24 mouse cellular contexts compared by ENCODE assay signal in the genomic region with DNA sequence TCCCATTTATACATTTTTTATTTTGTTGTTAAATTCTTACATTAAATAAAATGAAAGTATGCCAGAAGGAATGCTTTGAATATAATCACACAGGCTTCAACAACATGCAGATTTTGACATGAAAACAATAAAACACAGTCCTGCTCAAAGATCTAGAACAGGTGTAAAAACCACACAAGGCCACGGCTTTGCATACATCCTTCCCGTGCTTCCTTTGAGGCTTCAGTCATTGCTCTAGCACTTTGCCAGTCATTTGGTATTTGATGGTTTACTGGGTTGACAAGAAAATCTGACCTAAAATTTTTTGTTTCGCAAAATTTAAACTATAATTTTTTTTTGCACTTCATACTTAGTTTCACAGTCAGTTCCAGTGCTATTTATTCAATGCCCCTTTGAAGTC. TPM values are rescaled to one million over a fixed set of nuclear protein-coding genes. Genes with fewer than 3 reads are reported as not detected.
DNase-seq lines count a peak whose midpoint lies in the region; TF ChIP-seq lines count a peak whose summit lies in the region.
"Had no signal": no experiment of that assay in that cellular context is flagged by ENCODE, and none has a peak within 500 bp of the region (broad histone marks: within the 10 kb centered on the region; RNA-seq: fewer than 3 reads in every experiment).

No protein-coding gene starts in this region.

- H3K4me1 ChIP-seq in CH12.LX (ENCODE audit: control insufficient read depth in 1 of 2, insufficient read depth in 2 of 2): peaks cover 11 to 86% of the 10 kb centered on the region in 2 experiments; a peak in 3 of 4 replicates
- no peaks in the 10 kb centered on the region for H3K4me1 ChIP-seq in kidney, adult 2 months (ENCODE audit: control insufficient read depth, insufficient read depth, low read length)
- H3K4me1 ChIP-seq: hindbrain, embryonic 13.5 days; limb, embryonic 12.5 days; neural tube, embryonic 12.5 days had no signal

- DNase-seq in A20 (ENCODE audit: low read depth, low spot score) (peak; percentile 68), CH12.LX (ENCODE audit: extremely low read depth) (peak; percentile 68)
- peak; percentile 41 for DNase-seq in splenic B cell, adult 2 months (ENCODE audit: low read depth, low spot score)
- peak; percentile 47 for DNase-seq in thymus, postnatal 25 days
- DNase-seq in ovary, postnatal 14 days (ENCODE audit: low spot score): no peak
- DNase-seq in kidney, adult 2 months: no peak
- no peak for DNase-seq in layer of hippocampus, adult 11-12 months (ENCODE audit: low spot score)
- DNase-seq: adrenal gland, adult 2 months; cerebellum, adult 11-12 months; cerebellum, postnatal 10 days; gastrocnemius, postnatal 36 days; heart, adult 2 months; heart, postnatal 36 days; kidney, adult 8-10 months; kidney, postnatal 10 days; liver, postnatal 0 days; lung, postnatal 10 days; midbrain, embryonic 14.5 days had no signal

- TF ChIP-seq CTCF in CH12.LX (conservative IDR thresholded peaks at IDR 0.05 in 1 of 2, IDR thresholded peaks at IDR 0.05 in 1 of 2; ENCODE audit: low read depth in 2 of 2, low read length in 2 of 2): no peak
- TF ChIP-seq CTCF in kidney, adult 2 months (conservative IDR thresholded peaks at IDR 0.05; ENCODE audit: insufficient read depth, insufficient read length, low read depth, low read length): no peak

- WGBS in kidney, adult 2 months: 94% methylated on average over 3 of the region's 3 CpGs

- no peaks in the 10 kb centered on the region for H3K9me3 ChIP-seq in CH12.LX (replicated peaks; ENCODE audit: low read length)
- H3K9me3 ChIP-seq: forebrain, embryonic 10.5 days; hindbrain, embryonic 13.5 days; limb, embryonic 12.5 days; neural tube, embryonic 12.5 days had no signal

- no peak overlapping the region for H3K4me3 ChIP-seq in CH12.LX (replicated peaks in 1 of 3; ENCODE audit: low read depth in 2 of 3, low read length in 2 of 3, poor library complexity in 1 of 3)
- no peak overlapping the region for H3K4me3 ChIP-seq in kidney, adult 2 months (ENCODE audit: insufficient read depth, low read depth, low read length)
- H3K4me3 ChIP-seq: forebrain, embryonic 10.5 days; heart, adult 2 months; hindbrain, embryonic 13.5 days; limb, embryonic 12.5 days; neural tube, embryonic 12.5 days had no signal

- TF ChIP-seq EP300 in CH12.LX (IDR thresholded peaks at IDR 0.05; ENCODE audit: low read length): peak; percentile 88

- peaks cover 4 to 25% of the 10 kb centered on the region in 2 experiments for H3K36me3 ChIP-seq in CH12.LX (replicated peaks in 1 of 2; ENCODE audit: control insufficient read depth in 1 of 2, insufficient read depth in 1 of 2, low read length in 1 of 2)
- H3K36me3 ChIP-seq in splenic B cell, adult 2 months (ENCODE audit: control insufficient read depth, insufficient read depth, low read length, poor library complexity, severe bottlenecking): no peaks in the 10 kb centered on the region
- no peaks in the 10 kb centered on the region for H3K36me3 ChIP-seq in kidney, adult 2 months (ENCODE audit: control insufficient read depth, insufficient read depth, low read length)
- H3K36me3 ChIP-seq: forebrain, embryonic 10.5 days; hindbrain, embryonic 13.5 days; limb, embryonic 12.5 days; neural tube, embryonic 12.5 days had no signal

- TF ChIP-seq POLR2A in CH12.LX (IDR thresholded peaks at IDR 0.05; ENCODE audit: low read depth, low read length): no peak
- no peak for TF ChIP-seq POLR2A in kidney, adult 2 months (IDR thresholded peaks at IDR 0.05; ENCODE audit: low read depth, low read length)

- no peak for TF ChIP-seq RAD21 in CH12.LX (IDR thresholded peaks at IDR 0.05; ENCODE audit: low read depth, low read length)

- H3K27me3 ChIP-seq in CH12.LX (replicated peaks): no peaks in the 10 kb centered on the region
- H3K27me3 ChIP-seq in splenic B cell, adult 2 months (ENCODE audit: control insufficient read depth, insufficient read depth, low read length, poor library complexity, severe bottlenecking): no peaks in the 10 kb centered on the region
- H3K27me3 ChIP-seq in kidney, adult 2 months (replicated peaks; ENCODE audit: control insufficient read depth, insufficient read depth, low read length): no peaks in the 10 kb centered on the region
- H3K27me3 ChIP-seq: hindbrain, embryonic 13.5 days; limb, embryonic 12.5 days; neural tube, embryonic 12.5 days had no signal

- in situ Hi-C loops in CH12.LX (cut with MboI; ENCODE audit: low pct_ligation_motif_present, low pct_unique_long_range_greater_than_20kb, low sequenced_read_pairs): loop anchor here (25.0 kb wide), 1 partner anchor 246 kb away; a partner anchor contains a TSS

- no peak overlapping the region for H3K9ac ChIP-seq in CH12.LX (ENCODE audit: insufficient read depth, low read depth)
- H3K9ac ChIP-seq: hindbrain, embryonic 13.5 days; limb, embryonic 12.5 days; liver, postnatal 0 days; neural tube, embryonic 12.5 days had no signal

- dilution Hi-C loops in CH12.LX (cut with MboI; ENCODE audit: extremely low pct_ligation_motif_present, extremely low pct_unique_long_range_greater_than_20kb, low sequenced_read_pairs): no loop called here

- H3K4me2 ChIP-seq in CH12.LX (ENCODE audit: insufficient read depth, low read depth, poor library complexity, severe bottlenecking): no peak overlapping the region
- H3K4me2 ChIP-seq: hindbrain, embryonic 13.5 days; limb, embryonic 12.5 days; liver, embryonic 11.5 days; neural tube, embryonic 12.5 days had no signal

- H3K27ac ChIP-seq in CH12.LX (ENCODE audit: insufficient read depth, low read depth): no peak overlapping the region
- H3K27ac ChIP-seq in kidney, adult 2 months (ENCODE audit: insufficient read depth, low read depth, low read length): no peak overlapping the region
- H3K27ac ChIP-seq: forebrain, embryonic 10.5 days; heart, adult 2 months; hindbrain, embryonic 13.5 days; limb, embryonic 12.5 days; neural tube, embryonic 12.5 days; stomach, postnatal 0 days had no signal

- H3K79me2 ChIP-seq in CH12.LX (replicated peaks; ENCODE audit: control insufficient read depth, extremely low read depth, insufficient read depth, poor library complexity, severe bottlenecking): peaks cover 33% of the 10 kb centered on the region

TF ChIP-seq in CH12.LX, 34 proteins besides CTCF, POLR2A, EP300 and RAD21:
- TF ChIP-seq E2F4 (IDR thresholded peaks at IDR 0.05; ENCODE audit: insufficient replicate concordance, low read depth, low read length) (no peak), TBP (conservative IDR thresholded peaks at IDR 0.05; ENCODE audit: low read depth, low read length) (0 out of 2 replicates have a peak, but pooled peaks have one; percentile 17), BHLHE40 (IDR thresholded peaks at IDR 0.05; ENCODE audit: low read depth, low read length) (peak; percentile 73), MAX (IDR thresholded peaks at IDR 0.05; ENCODE audit: low read length) (peak; percentile 27; the same call in 1 of the 2 replicates), ZC3H11A (IDR thresholded peaks at IDR 0.05; ENCODE audit: low read depth, low read length) (no peak), ZNF384 (IDR thresholded peaks at IDR 0.05; ENCODE audit: low read depth, low read length) (no peak), HCFC1 (IDR thresholded peaks at IDR 0.05; ENCODE audit: low read depth, low read length) (no peak), ETS1 (conservative IDR thresholded peaks at IDR 0.05; ENCODE audit: low read depth, low read length) (peak; percentile 47; the same call in 1 of the 2 replicates), SIN3A (IDR thresholded peaks at IDR 0.05; ENCODE audit: low read length) (peak; percentile 80), RCOR1 (conservative IDR thresholded peaks at IDR 0.05; ENCODE audit: low read depth, low read length) (peak; percentile 50), TCF12 (IDR thresholded peaks at IDR 0.05; ENCODE audit: low read depth, low read length) (peak; percentile 69), JUN (IDR thresholded peaks at IDR 0.05; ENCODE audit: insufficient read depth, low read depth, low read length) (0 out of 2 replicates have a peak, but pooled peaks have one; percentile 18), USF1 (IDR thresholded peaks at IDR 0.05; ENCODE audit: low read depth, low read length) (no peak), KAT2A (IDR thresholded peaks at IDR 0.05; ENCODE audit: insufficient replicate concordance, low read length) (no peak), USF2 (conservative IDR thresholded peaks at IDR 0.05; ENCODE audit: low read depth, low read length) (no peak), MXI1 (IDR thresholded peaks at IDR 0.05; ENCODE audit: low read depth, low read length) (no peak), IRF4 (IDR thresholded peaks at IDR 0.05; ENCODE audit: low read depth, low read length) (no peak), UBTF (IDR thresholded peaks at IDR 0.05; ENCODE audit: low read depth, low read length) (no peak), SMC3 (IDR thresholded peaks at IDR 0.05; ENCODE audit: low read depth, low read length) (0 out of 2 replicates have a peak, but pooled peaks have one; percentile 2), MEF2A (IDR thresholded peaks at IDR 0.05; ENCODE audit: borderline replicate concordance, low read depth, low read length) (0 out of 2 replicates have a peak, but pooled peaks have one; percentile 45), JUND (conservative IDR thresholded peaks at IDR 0.05; ENCODE audit: low read depth, low read length) (0 out of 2 replicates have a peak, but pooled peaks have one; percentile 39), ELF1 (IDR thresholded peaks at IDR 0.05; ENCODE audit: low read depth, low read length) (no peak)

RNA-seq across cellular contexts. Expression of a gene that starts 7.1 kb away (rescaled TPM):
- 44.3 and 45.5 TPM in 2 replicates for total RNA-seq in CH12.LX (2012; rRNA removed)
- total RNA-seq in CH12.LX (2014; rRNA removed): 97.0 and 109 TPM in 2 replicates
- polyA plus RNA-seq in CH12.LX (2012; ENCODE audit: insufficient read length, low read depth): 62.5 and 63.1 TPM in 2 replicates
- 3.7 and 4.3 TPM in 2 replicates for polyA plus RNA-seq in kidney, adult 2 months (2012; rRNA removed)

Comparison
In these comparisons a context has a peak if more than half of its experiments do, and no peak if none do; other contexts are left out.
1. DNase-seq: peak in A20 (single experiment), CH12.LX (single experiment), splenic B cell, adult 2 months (single experiment) and thymus, postnatal 25 days (single experiment); none in ovary, postnatal 14 days (single experiment), kidney, adult 2 months (single experiment) and layer of hippocampus, adult 11-12 months (single experiment).
2. RNA of a gene that starts 7.1 kb away (polyA plus RNA-seq): 62.5 to 63.1 TPM in CH12.LX; 3.7 to 4.3 TPM in kidney, adult 2 months; every median in the first group is over 10 times any median in the second.